ENCODE assay signal across 24 mouse cellular contexts in genomic region chr3:22025615-22026014, GRCm38 (mm10). TPM values are rescaled to one million over a fixed set of nuclear protein-coding genes. Genes with fewer than 3 reads are reported as not detected.
DNase-seq lines count a peak whose midpoint lies in the region; ATAC-seq and TF ChIP-seq lines count a peak whose summit lies in the region.
"Had no signal": no experiment of that assay in that cellular context is flagged by ENCODE, and none has a peak within 500 bp of the region (broad histone marks: within the 10 kb centered on the region; RNA-seq: fewer than 3 reads in every experiment).

No protein-coding gene starts in this region.

- 35% methylated on average over 8 of the region's 8 CpGs for WGBS in kidney, postnatal 0 days
- WGBS in kidney, embryonic 15.5 days = 44% methylated on average over 8 of the region's 8 CpGs
- 53% methylated on average over 8 of the region's 8 CpGs for WGBS in limb, embryonic 10.5 days
- WGBS in intestine, postnatal 0 days = 82% methylated on average over 8 of the region's 8 CpGs
- 61% methylated on average over 8 of the region's 8 CpGs for WGBS in midbrain, embryonic 11.5 days

- no peaks in the 10 kb centered on the region for H3K36me3 ChIP-seq in kidney, postnatal 0 days (ENCODE audit: insufficient read depth, low read length)
- H3K36me3 ChIP-seq in kidney, embryonic 15.5 days = no peaks in the 10 kb centered on the region
- H3K36me3 ChIP-seq in limb, embryonic 10.5 days = no peaks in the 10 kb centered on the region
- H3K36me3 ChIP-seq in intestine, postnatal 0 days (ENCODE audit: control insufficient read depth, insufficient read depth) = no peaks in the 10 kb centered on the region
- H3K36me3 ChIP-seq in midbrain, embryonic 11.5 days (ENCODE audit: control insufficient read depth, insufficient read depth, low read length) = no peaks in the 10 kb centered on the region
- H3K36me3 ChIP-seq: embryonic facial prominence, embryonic 15.5 days; forebrain, embryonic 10.5 days; forebrain, embryonic 15.5 days; G1E; heart, embryonic 10.5 days; heart, embryonic 15.5 days; hindbrain, embryonic 13.5 days; intestine, embryonic 15.5 days had no signal

- no peaks in the 10 kb centered on the region for H3K9me3 ChIP-seq in kidney, postnatal 0 days (replicated peaks; ENCODE audit: low read length)
- H3K9me3 ChIP-seq in kidney, embryonic 15.5 days (replicated peaks) = no peaks in the 10 kb centered on the region
- no peaks in the 10 kb centered on the region for H3K9me3 ChIP-seq in limb, embryonic 10.5 days (replicated peaks)
- H3K9me3 ChIP-seq in intestine, postnatal 0 days (ENCODE audit: control insufficient read depth) = no peaks in the 10 kb centered on the region
- H3K9me3 ChIP-seq in midbrain, embryonic 11.5 days (ENCODE audit: control insufficient read depth, low read length) = no peaks in the 10 kb centered on the region
- H3K9me3 ChIP-seq: embryonic facial prominence, embryonic 15.5 days; forebrain, embryonic 10.5 days; forebrain, embryonic 15.5 days; G1E; heart, embryonic 10.5 days; heart, embryonic 15.5 days; hindbrain, embryonic 13.5 days; intestine, embryonic 15.5 days had no signal

- no peak for TF ChIP-seq CTCF in kidney, postnatal 0 days (IDR thresholded peaks at IDR 0.05; ENCODE audit: low read depth)
- no peak for TF ChIP-seq CTCF in intestine, postnatal 0 days (IDR thresholded peaks at IDR 0.05; ENCODE audit: low read depth)

- no peak for ATAC-seq in kidney, postnatal 0 days (replicated peaks; ENCODE audit: low FRiP score, low read depth)
- ATAC-seq in kidney, embryonic 15.5 days (replicated peaks; ENCODE audit: low FRiP score) = no peak
- no peak for ATAC-seq in intestine, postnatal 0 days
- ATAC-seq in midbrain, embryonic 11.5 days (ENCODE audit: low FRiP score) = no peak
- ATAC-seq: forebrain, embryonic 15.5 days had no signal

- H3K9ac ChIP-seq in kidney, postnatal 0 days (ENCODE audit: low read depth, low read length) = no peak overlapping the region
- no peak overlapping the region for H3K9ac ChIP-seq in kidney, embryonic 15.5 days
- no peak overlapping the region for H3K9ac ChIP-seq in intestine, postnatal 0 days (ENCODE audit: low read depth, low read length)
- no peak overlapping the region for H3K9ac ChIP-seq in midbrain, embryonic 11.5 days (ENCODE audit: low read length)
- H3K9ac ChIP-seq: embryonic facial prominence, embryonic 15.5 days; forebrain, embryonic 15.5 days; heart, embryonic 15.5 days; hindbrain, embryonic 13.5 days; intestine, embryonic 15.5 days had no signal

- H3K27me3 ChIP-seq in kidney, postnatal 0 days (ENCODE audit: insufficient read depth, low read length) = no peaks in the 10 kb centered on the region
- H3K27me3 ChIP-seq in kidney, embryonic 15.5 days = no peaks in the 10 kb centered on the region
- no peaks in the 10 kb centered on the region for H3K27me3 ChIP-seq in limb, embryonic 10.5 days (ENCODE audit: low read depth, poor library complexity, severe bottlenecking)
- H3K27me3 ChIP-seq in intestine, postnatal 0 days (replicated peaks; ENCODE audit: control insufficient read depth, insufficient read depth, low read length) = no peaks in the 10 kb centered on the region
- H3K27me3 ChIP-seq in midbrain, embryonic 11.5 days (ENCODE audit: control insufficient read depth, insufficient read depth, low read length) = no peaks in the 10 kb centered on the region
- H3K27me3 ChIP-seq: embryonic facial prominence, embryonic 15.5 days; forebrain, embryonic 15.5 days; heart, embryonic 15.5 days; hindbrain, embryonic 13.5 days; intestine, embryonic 15.5 days had no signal

- H3K4me1 ChIP-seq in kidney, postnatal 0 days (replicated peaks; ENCODE audit: insufficient read depth, low read length) = no peaks in the 10 kb centered on the region
- peaks cover 25% of the 10 kb centered on the region for H3K4me1 ChIP-seq in kidney, embryonic 15.5 days
- peaks cover 36% of the 10 kb centered on the region for H3K4me1 ChIP-seq in limb, embryonic 10.5 days
- 0 out of 2 replicates have a peak, but pooled peaks cover 12% of the 10 kb centered on the region for H3K4me1 ChIP-seq in intestine, postnatal 0 days (replicated peaks; ENCODE audit: control insufficient read depth, insufficient read depth, low read length)
- H3K4me1 ChIP-seq in midbrain, embryonic 11.5 days (ENCODE audit: control insufficient read depth, insufficient read depth, low read length) = peaks cover 8% of the 10 kb centered on the region
- H3K4me1 ChIP-seq: embryonic facial prominence, embryonic 15.5 days; forebrain, embryonic 15.5 days had no signal

- DNase-seq in kidney, postnatal 0 days (ENCODE audit: low spot score) = peak; percentile 39
- peak; percentile 31 for DNase-seq in embryo, embryonic 11 days
- DNase-seq in limb, embryonic 10.5 days (ENCODE audit: low spot score) = no peak
- DNase-seq in urinary bladder, postnatal 36 days (ENCODE audit: low spot score in 2 of 2) = no peak
- no peak for DNase-seq in testis, postnatal 10 days (ENCODE audit: low spot score)
- no peak for DNase-seq in midbrain, embryonic 11.5 days (ENCODE audit: low spot score, missing footprints)
- DNase-seq: adrenal gland, postnatal 10 days; cerebellum, adult 11 months; cerebellum, adult 8-10 months; cerebellum, postnatal 25 days; gastrocnemius, postnatal 36 days; heart, adult 18-20 months; heart, postnatal 14 days had no signal

- no peak overlapping the region for H3K4me3 ChIP-seq in kidney, postnatal 0 days (replicated peaks; ENCODE audit: low read depth, low read length)
- no peak overlapping the region for H3K4me3 ChIP-seq in kidney, embryonic 15.5 days (replicated peaks)
- no peak overlapping the region for H3K4me3 ChIP-seq in limb, embryonic 10.5 days
- H3K4me3 ChIP-seq in intestine, postnatal 0 days (ENCODE audit: low read depth, low read length) = no peak overlapping the region
- H3K4me3 ChIP-seq in midbrain, embryonic 11.5 days (ENCODE audit: low read depth, low read length) = no peak overlapping the region
- H3K4me3 ChIP-seq: embryonic facial prominence, embryonic 15.5 days; erythroblast, embryonic 14.5 days; forebrain, embryonic 10.5 days; forebrain, embryonic 15.5 days; heart, embryonic 10.5 days; heart, embryonic 15.5 days; hindbrain, embryonic 13.5 days; intestine, embryonic 15.5 days had no signal

- H3K4me2 ChIP-seq in kidney, postnatal 0 days (ENCODE audit: low read length) = no peak overlapping the region
- H3K4me2 ChIP-seq in kidney, embryonic 15.5 days = no peak overlapping the region
- no peak overlapping the region for H3K4me2 ChIP-seq in intestine, postnatal 0 days (replicated peaks; ENCODE audit: low read depth)
- no peak overlapping the region for H3K4me2 ChIP-seq in midbrain, embryonic 11.5 days
- H3K4me2 ChIP-seq: embryonic facial prominence, embryonic 15.5 days; forebrain, embryonic 15.5 days; heart, embryonic 15.5 days; hindbrain, embryonic 13.5 days; intestine, embryonic 15.5 days had no signal

- H3K27ac ChIP-seq in kidney, postnatal 0 days = no peak overlapping the region
- H3K27ac ChIP-seq in kidney, embryonic 15.5 days = no peak overlapping the region
- H3K27ac ChIP-seq in limb, embryonic 10.5 days = peak overlapping the region; percentile 74
- H3K27ac ChIP-seq in intestine, postnatal 0 days (ENCODE audit: low read depth, low read length) = no peak overlapping the region
- H3K27ac ChIP-seq in midbrain, embryonic 11.5 days (ENCODE audit: low read depth, low read length) = no peak overlapping the region
- H3K27ac ChIP-seq: embryonic facial prominence, embryonic 15.5 days; forebrain, embryonic 10.5 days; forebrain, embryonic 15.5 days; heart, embryonic 10.5 days; heart, embryonic 15.5 days; hindbrain, embryonic 13.5 days; intestine, embryonic 15.5 days had no signal

RNA-seq across cellular contexts. Expression of gene Tbl1xr1, which starts 50.8 kb away (rescaled TPM):
- polyA plus RNA-seq in kidney, postnatal 0 days (2015; fragmentation: Nextera tagmentation; extraction: Ambion mirVana) = 10.7 and 12.2 TPM in 2 replicates
- 20.9 and 22.8 TPM in 2 replicates for polyA plus RNA-seq in kidney, embryonic 15.5 days (2015; fragmentation: Nextera tagmentation; extraction: Ambion mirVana)
- polyA plus RNA-seq in limb, embryonic 10.5 days (2016; fragmentation: Nextera tagmentation; extraction: Ambion mirVana) = 23.8 and 27.5 TPM in 2 replicates
- 5.6 and 9.2 TPM in 2 replicates for polyA plus RNA-seq in intestine, postnatal 0 days (2015; fragmentation: Nextera tagmentation; extraction: Ambion mirVana)
- polyA plus RNA-seq in midbrain, embryonic 11.5 days (2014; fragmentation: Nextera tagmentation; extraction: Ambion mirVana) = 24.2 and 29.2 TPM in 2 replicates

Comparison
In these comparisons a context has a peak if more than half of its experiments do, and no peak if none do; other contexts are left out.
1. DNase-seq: peak in kidney, postnatal 0 days (single experiment) and embryo, embryonic 11 days (single experiment); none in limb, embryonic 10.5 days (single experiment), urinary bladder, postnatal 36 days (0 of 2), testis, postnatal 10 days (single experiment) and midbrain, embryonic 11.5 days (single experiment).